Mouse (Mus musculus) small intestine, adult 10 weeks (tissue): ENCODE measurements around the gene 2210016F16Rik. TPM values are rescaled to one million over a fixed set of nuclear protein-coding genes. Genes with fewer than 3 reads are reported as not detected.

Source experiments
- polyA plus RNA-seq: library from polyadenylated mRNA; stranded (reverse); fragments of 350-450 nt; fragmentation: Illumina TruSeq; extraction: RNeasy Lipid Tissue Mini Kit (QIAGEN cat#74804); gene quantifications from one replicate; pipeline ENCODE4 v1.2.3, GENCODE M21; 2014; ENCODE audit warnings: low replicate concordance

The 2210016F16Rik gene
- polyA plus RNA-seq = 67.1 TPM

DNA sequence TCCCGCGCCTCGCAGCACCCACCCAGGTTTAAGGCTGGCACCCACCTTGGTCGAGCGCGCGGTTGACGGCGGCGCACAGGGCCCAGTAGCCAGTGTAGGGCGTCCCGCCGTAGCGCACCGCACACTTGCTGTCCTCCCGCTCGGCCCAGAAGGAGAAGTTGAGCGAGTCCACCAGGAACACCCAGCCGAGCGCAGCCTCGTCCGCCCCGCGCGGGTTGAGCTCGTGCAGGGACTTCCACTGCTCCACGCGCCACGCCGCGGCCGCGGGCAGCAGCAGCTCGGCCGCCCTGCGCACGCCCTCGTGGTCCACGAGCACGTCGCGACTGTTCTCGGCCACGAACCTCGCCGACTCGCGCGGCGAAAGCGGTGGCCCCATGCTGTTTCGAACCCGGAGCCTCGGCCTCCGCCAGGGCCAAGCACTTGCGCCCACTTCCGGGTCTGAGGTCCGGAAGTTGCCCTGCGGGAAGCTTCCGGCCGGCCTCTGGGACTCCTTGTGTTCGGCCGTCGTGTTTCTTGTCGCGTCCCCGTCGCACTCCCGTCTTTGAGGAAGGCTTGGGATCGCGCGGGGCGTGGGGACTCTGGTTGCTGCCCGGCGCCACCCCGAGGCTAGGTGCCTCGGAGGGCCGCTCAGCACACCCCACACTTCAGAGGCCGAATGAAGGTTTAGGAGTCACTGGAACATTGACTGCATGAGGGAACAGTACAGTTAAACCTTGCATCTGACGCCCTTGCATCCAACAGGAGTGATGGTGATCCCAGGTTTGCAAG lies at the start of gene 2210016F16Rik:
TSS of gene 2210016F16Rik (minus strand) at position 447 of the 768 bp plus-strand sequence.

GRCm38 (mm10) chr13:58403243-58403642 lies 18.2 kb upstream of the 2210016F16Rik start, which contains the start of gene Hnrnpk:
Hnrnpk (minus strand) TSS chr13:58403343.

GRCm38 (mm10) chr13:58402003-58402743 lies 17.1 kb upstream of the 2210016F16Rik start, which contains the start of gene Rmi1:
Rmi1 (plus strand) TSS chr13:58402248.

GRCm38 (mm10) chr13:58358629-58359303 lies 26.3 kb downstream of the 2210016F16Rik start, which contains the start of gene Kif27:
Kif27 (minus strand) TSS chr13:58359122.

Other genes with a start within 250 kb of the 2210016F16Rik start
- gene Idnk, start 227.6 kb downstream of the 2210016F16Rik start, polyA plus RNA-seq = 9.4 TPM
- 188 TPM for gene Ubqln1, start 169.6 kb downstream of the 2210016F16Rik start, polyA plus RNA-seq
- 29.1 TPM for gene Gkap1, start 109.5 kb downstream of the 2210016F16Rik start, polyA plus RNA-seq
- gene Kif27, start 26.1 kb downstream of the 2210016F16Rik start, polyA plus RNA-seq = 2.0 TPM
- gene Rmi1, start 17.0 kb upstream of the 2210016F16Rik start, polyA plus RNA-seq = 76.5 TPM
- 1,748 TPM for gene Hnrnpk, start 18.1 kb upstream of the 2210016F16Rik start, polyA plus RNA-seq
- 8.1 TPM for gene Slc28a3, start 225.7 kb upstream of the 2210016F16Rik start, polyA plus RNA-seq